Mouse (Mus musculus) layer of hippocampus, adult 2 months (tissue): ENCODE measurements around the gene Kdf1. TPM values are rescaled to one million over a fixed set of nuclear protein-coding genes. Genes with fewer than 3 reads are reported as not detected.
"Not testable (repeated sequence)": the region's sequence is repeated elsewhere in the genome, so short reads cannot be mapped to it uniquely, and the experiment has no call there.

ENCODE experiments used
- DNase-seq, 2 experiments: peaks; one replicate each; pipeline ENCODE4 v3.0.0; 2022; ENCODE audit warnings: low spot score in 2 of 2
- H3K27ac ChIP-seq: fragments of 200-600 bp; 2 replicates; pipeline ENCODE4 v1.8.1; 2022
- H3K4me3 ChIP-seq: fragments of 200-600 bp; 2 replicates; pipeline ENCODE4 v1.8.1; 2022; ENCODE audit warnings: mild to moderate bottlenecking
- CTCF ChIP-seq: fragments of 200-600 bp; conservative IDR thresholded peaks from 2 replicates; pipeline ENCODE4 v1.8.1; 2022; ENCODE audit warnings: antibody characterized with exemption, mild to moderate bottlenecking, moderate library complexity
- total RNA-seq, 2 experiments: library from RNA; stranded (reverse); gene quantifications; 2 replicates each; pipeline ENCODE4 v1.2.3; 2021

Kdf1 gene
- total RNA-seq, 2 experiments from 2014 or later, result 0.34 TPM; not detected in 1

DNA sequence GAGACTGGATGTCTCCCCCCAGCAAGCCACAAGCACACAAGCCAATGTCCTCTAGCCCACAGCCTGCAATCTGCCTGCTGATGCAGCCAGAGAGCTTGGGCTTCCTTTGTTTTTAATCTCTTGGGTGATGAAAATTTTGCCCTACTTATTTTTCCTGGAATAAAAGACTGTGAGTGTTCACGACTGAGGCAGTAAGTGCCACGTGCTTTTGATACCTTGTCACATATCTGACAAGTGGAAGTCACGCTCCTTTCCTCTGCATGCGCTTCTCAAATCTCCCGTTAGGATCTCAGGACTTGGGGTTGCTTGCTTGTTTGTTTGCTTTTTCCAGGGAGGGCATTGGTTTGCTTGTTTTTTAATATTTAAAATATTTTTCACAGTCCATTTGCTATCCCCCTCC, 14.5 kb upstream of the Kdf1 start:
- no peak overlapping the region for H3K4me3 ChIP-seq
- no peak for DNase-seq
- no peak for TF ChIP-seq CTCF
- H3K27ac ChIP-seq, result no peak overlapping the region

- H3K4me3 ChIP-seq, result no peak overlapping the region
- no peak overlapping the region for H3K27ac ChIP-seq
- no peak for DNase-seq
- TF ChIP-seq CTCF, result no peak
Measured at GRCm38 (mm10) chr4:133504755-133505485, 13.8 kb upstream of the Kdf1 start.

GRCm38 (mm10) chr4:133506573-133506972, 12.2 kb upstream of the Kdf1 start:
- no peak for DNase-seq
- no peak for TF ChIP-seq CTCF
- Histone ChIP-seq H3K27ac (no peak overlapping the region), H3K4me3 (no peak overlapping the region)

- Histone ChIP-seq H3K4me3 (no peak overlapping the region), H3K27ac (peak overlapping the region; percentile 39; the same call in 1 of the 2 replicates)
- DNase-seq, result peak; percentile 75
- no peak for TF ChIP-seq CTCF
Measured at GRCm38 (mm10) chr4:133508990-133509389, 9.8 kb upstream of the Kdf1 start.

GRCm38 (mm10) chr4:133511050-133511449, 7.7 kb upstream of the Kdf1 start:
- H3K27ac ChIP-seq, result no peak overlapping the region
- no peak overlapping the region for H3K4me3 ChIP-seq
- TF ChIP-seq CTCF, result no peak
- no peak for DNase-seq

DNA sequence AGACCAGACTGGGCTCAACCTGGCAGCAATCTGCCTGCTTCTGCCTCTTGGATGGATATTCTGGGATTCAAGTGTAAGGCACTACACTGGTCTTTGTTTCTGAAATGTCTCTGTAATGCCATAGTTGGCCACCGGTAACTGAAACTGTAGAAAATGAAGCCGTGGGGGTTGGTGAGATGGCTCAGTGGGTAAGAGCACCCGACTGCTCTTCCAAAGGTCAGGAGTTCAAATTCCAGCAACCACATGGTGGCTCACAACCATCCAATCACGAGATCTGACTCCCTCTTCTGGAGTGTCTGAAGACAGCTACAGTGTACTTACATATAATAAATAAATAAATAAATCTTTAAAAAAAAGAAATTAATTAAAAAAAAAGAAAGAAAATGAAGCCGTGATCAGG, 6.3 kb upstream of the Kdf1 start:
- H3K27ac ChIP-seq, H3K4me3 ChIP-seq, DNase-seq: not testable (repeated sequence)

GRCm38 (mm10) chr4:133512972-133513371, 5.8 kb upstream of the Kdf1 start:
- H3K27ac ChIP-seq, result no peak overlapping the region
- H3K4me3 ChIP-seq, result no peak overlapping the region
- peak; percentile 72 to 88 for DNase-seq
- peak; percentile 91 for TF ChIP-seq CTCF

- DNase-seq, result no peak
- H3K27ac ChIP-seq, result no peak overlapping the region
- no peak for TF ChIP-seq CTCF
- H3K4me3 ChIP-seq, result no peak overlapping the region
Measured at GRCm38 (mm10) chr4:133519369-133519665, 554 bp downstream of the Kdf1 start.

GRCm38 (mm10) chr4:133521502-133521901, 2.7 kb downstream of the Kdf1 start:
- no peak for TF ChIP-seq CTCF
- H3K4me3 ChIP-seq, result no peak overlapping the region
- no peak overlapping the region for H3K27ac ChIP-seq
- DNase-seq, result no peak

- no peak for TF ChIP-seq CTCF
- H3K4me3 ChIP-seq, result no peak overlapping the region
- DNase-seq, result no peak
- H3K27ac ChIP-seq, result no peak overlapping the region
Measured at GRCm38 (mm10) chr4:133527788-133528187, 9.0 kb downstream of the Kdf1 start.

DNA sequence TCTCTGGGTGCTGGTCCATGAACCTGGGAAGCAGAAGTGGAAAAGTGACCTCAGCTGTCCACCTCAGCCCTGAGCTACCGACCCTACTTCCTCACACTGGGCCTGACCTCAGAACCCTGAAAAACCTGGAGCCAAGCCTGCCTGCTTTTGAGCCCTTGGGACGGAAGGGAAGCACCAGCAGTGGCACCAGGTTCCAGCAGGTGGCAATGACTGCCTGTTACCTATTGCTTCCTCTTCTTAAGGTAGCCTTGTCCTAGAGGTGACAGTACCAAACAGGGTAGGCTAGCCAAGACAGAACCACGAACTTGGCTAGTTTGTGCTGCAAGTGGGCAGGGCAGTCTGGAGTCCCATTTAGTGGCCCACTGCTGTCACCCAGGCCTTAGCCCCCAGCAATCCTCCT, 14.0 kb downstream of the Kdf1 start:
- no peak for TF ChIP-seq CTCF
- Histone ChIP-seq H3K27ac (no peak overlapping the region), H3K4me3 (no peak overlapping the region)
- DNase-seq, result no peak

- H3K27ac ChIP-seq, result no peak overlapping the region
- TF ChIP-seq CTCF, result no peak
- no peak overlapping the region for H3K4me3 ChIP-seq
- DNase-seq, result no peak
Measured at GRCm38 (mm10) chr4:133536081-133536480, 17.3 kb downstream of the Kdf1 start.

- TF ChIP-seq CTCF, result no peak
- Histone ChIP-seq H3K4me3 (no peak overlapping the region), H3K27ac (no peak overlapping the region)
- no peak for DNase-seq
Measured at GRCm38 (mm10) chr4:133536652-133537051, 17.9 kb downstream of the Kdf1 start.
